ENCODE assay signal across 9 mouse cellular contexts in genomic region chr7:70300516-70300915, GRCm38 (mm10).
A peak's percentile ranks its signal among the peaks of the same experiment; 100 is the strongest.
DNase-seq lines count a peak whose midpoint lies in the region; ATAC-seq and TF ChIP-seq lines count a peak whose summit lies in the region.
"Had no signal": no experiment of that assay in that cellular context is flagged by ENCODE, and none has a peak within 500 bp of the region (broad histone marks: within the 10 kb centered on the region; RNA-seq: fewer than 3 reads in every experiment).

No protein-coding gene starts in this region.

- no peak overlapping the region for H3K4me3 ChIP-seq in C2C12 (ENCODE audit: insufficient read depth, poor library complexity, severe bottlenecking)
- no peak overlapping the region for H3K4me3 ChIP-seq in hindbrain, embryonic 13.5 days
- H3K4me3 ChIP-seq: liver, embryonic 12.5 days; neural tube, embryonic 13.5 days had no signal

- H3K27me3 ChIP-seq in C2C12 (ENCODE audit: control insufficient read depth, insufficient read depth, insufficient read length), result no peaks in the 10 kb centered on the region
- no peaks in the 10 kb centered on the region for H3K27me3 ChIP-seq in hindbrain, embryonic 13.5 days
- H3K27me3 ChIP-seq: liver, embryonic 12.5 days had no signal

- H3ac ChIP-seq in C2C12 (ENCODE audit: control insufficient read depth, insufficient read length, low read depth), result no peak overlapping the region

- TF ChIP-seq CTCF in C2C12 (IDR thresholded peaks at IDR 0.05; ENCODE audit: control insufficient read depth, insufficient read depth, insufficient read length), result no peak

- H3K4me2 ChIP-seq in hindbrain, embryonic 13.5 days, result no peak overlapping the region
- H3K4me2 ChIP-seq: liver, embryonic 12.5 days; neural tube, embryonic 13.5 days had no signal

- WGBS in hindbrain, embryonic 13.5 days, result 77% methylated on average over 5 of the region's 5 CpGs

- intact Hi-C loops in heart, postnatal 36 days (cut with DNase I), result no loop called here

- no peak for ATAC-seq in hindbrain, embryonic 13.5 days (ENCODE audit: low FRiP score)
- ATAC-seq: liver, embryonic 12.5 days had no signal

- H3K36me3 ChIP-seq in C2C12 (ENCODE audit: control insufficient read depth, insufficient read depth), result no peaks in the 10 kb centered on the region
- no peaks in the 10 kb centered on the region for H3K36me3 ChIP-seq in hindbrain, embryonic 13.5 days
- H3K36me3 ChIP-seq: liver, embryonic 12.5 days; neural tube, embryonic 13.5 days had no signal

- no peaks in the 10 kb centered on the region for H3K79me2 ChIP-seq in C2C12 (ENCODE audit: control insufficient read depth, insufficient read depth)

- DNase-seq in adrenal gland, adult 18-20 months (ENCODE audit: low spot score in 2 of 2), result peak; percentile 50 to 62
- peak; percentile 23 to 29 for DNase-seq in heart, postnatal 36 days
- peak; percentile 92 for DNase-seq in lung, postnatal 36 days
- no peak for DNase-seq in cerebellum, adult 18-20 months
- DNase-seq in left cerebral cortex, adult 8-10 months (ENCODE audit: low spot score in 2 of 2), result no peak

- no peaks in the 10 kb centered on the region for H3K4me1 ChIP-seq in hindbrain, embryonic 13.5 days (replicated peaks)
- H3K4me1 ChIP-seq: liver, embryonic 12.5 days; neural tube, embryonic 13.5 days had no signal

- no peak overlapping the region for H3K27ac ChIP-seq in hindbrain, embryonic 13.5 days
- H3K27ac ChIP-seq: liver, embryonic 12.5 days; neural tube, embryonic 13.5 days had no signal

- H3K9ac ChIP-seq in hindbrain, embryonic 13.5 days, result no peak overlapping the region
- H3K9ac ChIP-seq: liver, embryonic 12.5 days; neural tube, embryonic 13.5 days had no signal

- H3K9me3 ChIP-seq in hindbrain, embryonic 13.5 days, result no peaks in the 10 kb centered on the region
- H3K9me3 ChIP-seq: liver, embryonic 12.5 days; neural tube, embryonic 13.5 days had no signal

- H3K79me3 ChIP-seq in C2C12 (ENCODE audit: low read depth), result no peaks in the 10 kb centered on the region

TF ChIP-seq in C2C12, 6 proteins besides CTCF, POLR2A, EP300 and RAD21:
- TF ChIP-seq FOSL1 (IDR thresholded peaks at IDR 0.05; ENCODE audit: insufficient read depth, low read length, poor library complexity, severe bottlenecking), result no peak
- TF ChIP-seq CEBPB (IDR thresholded peaks at IDR 0.05; ENCODE audit: low read depth), result peak; percentile 77

Comparison
In these comparisons a context has a peak if more than half of its experiments do, and no peak if none do; other contexts are left out.
1. DNase-seq: peak in adrenal gland, adult 18-20 months (2 of 2), heart, postnatal 36 days (2 of 2) and lung, postnatal 36 days (single experiment); none in cerebellum, adult 18-20 months (0 of 2) and left cerebral cortex, adult 8-10 months (0 of 2).